Mouse (Mus musculus): ENCODE data around the gene Tshz3. TPM values are rescaled to one million over a fixed set of nuclear protein-coding genes. Genes with fewer than 3 reads are reported as not detected.

Tshz3 gene
- 2.6 TPM for polyA plus RNA-seq (2014; fragmentation: Illumina TruSeq; extraction: RNeasy Lipid Tissue Mini Kit (QIAGEN cat#74804); ENCODE audit: low replicate concordance)

GRCm38 (mm10) chr7:36697856-36698588 is at the start of gene Tshz3:
Gene Tshz3 (plus strand): TSS chr7:36698118.

All from small intestine, adult 10 weeks (tissue).